Mouse (Mus musculus) leukemia stem cell, adult 10-12 weeks (primary cell): ENCODE results near the gene Anxa5. TPM values are rescaled to one million over a fixed set of nuclear protein-coding genes. Genes with fewer than 3 reads are reported as not detected.

ENCODE experiments used
- polyA plus RNA-seq: library from polyadenylated mRNA; stranded (reverse); fragments of >175 nt; gene quantifications from 2 replicates; pipeline ENCODE4 v1.2.3, GENCODE M21; 2012; ENCODE audit warnings: low replicate concordance

Anxa5 gene
- 16.9 and 31.8 TPM in 2 replicates for polyA plus RNA-seq

GRCm38 (mm10) chr3:36475532-36476087 lies at the start of gene Anxa5, which contains the start of gene 1810062G17Rik:
Anxa5 (minus strand) TSS chr3:36475894.
1810062G17Rik (plus strand) TSS chr3:36475937.

DNA sequence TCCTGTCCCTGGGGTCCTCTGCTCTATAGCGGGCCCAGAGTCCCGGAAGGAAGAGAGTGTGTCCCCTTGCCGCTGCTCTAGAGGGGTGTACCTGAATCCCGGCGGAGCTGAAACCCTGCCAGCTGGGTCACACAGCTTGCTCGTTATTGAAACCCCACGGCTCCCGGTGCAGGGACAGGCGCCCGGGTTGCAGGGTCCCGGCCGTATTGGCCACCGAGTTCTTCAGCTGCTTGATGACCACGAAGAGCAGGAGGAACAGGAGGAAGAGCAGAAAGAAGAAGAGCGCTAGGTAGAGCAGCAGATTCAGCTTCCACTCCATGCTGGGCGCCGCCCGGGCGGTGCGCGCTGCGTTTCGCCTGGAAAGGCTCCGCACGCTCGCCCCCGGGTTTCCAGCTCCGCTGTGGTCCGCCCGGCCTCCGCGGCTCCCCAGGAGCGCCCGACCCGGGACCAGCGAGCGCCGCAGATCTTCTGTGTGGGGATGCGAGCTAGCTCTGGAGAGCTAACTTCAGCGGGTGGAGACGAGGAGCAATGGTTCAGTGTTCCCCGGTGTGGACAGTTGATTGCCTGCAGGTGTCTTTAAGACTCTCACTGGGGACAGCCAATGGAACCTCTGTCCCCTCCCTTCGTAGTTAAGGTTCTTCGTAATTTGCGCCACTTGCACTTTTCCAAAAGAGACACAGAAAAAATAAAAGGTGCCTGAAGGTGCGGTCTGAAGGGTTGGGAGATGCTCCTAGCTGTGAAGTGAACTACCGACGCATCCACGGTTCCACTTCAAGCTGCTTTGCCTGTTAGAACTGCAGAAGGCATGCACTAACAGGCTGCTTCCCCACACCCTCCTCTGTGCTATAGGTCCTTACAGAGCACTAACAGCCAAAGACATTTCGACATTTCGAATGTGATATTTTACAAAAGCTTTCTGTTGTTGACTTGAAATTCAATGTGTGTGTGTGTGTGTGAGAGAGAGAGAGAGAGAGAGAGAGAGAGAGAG lies 45.7 kb upstream of the Anxa5 start, which contains the start of gene Gm11549:
Gene Gm11549, minus strand, starts transcription at position 741 of the 988 bp plus-strand sequence.

Other genes starting within 250 kb of the Anxa5 start
- 0.27 TPM in 1 of 2 replicates, not detected in the other for gene 1810062G17Rik, start within 50 bp of the Anxa5 start, polyA plus RNA-seq
- not detected in 2 replicates for gene Gm11549, start 45.9 kb upstream of the Anxa5 start, polyA plus RNA-seq
- gene Exosc9, start 76.7 kb upstream of the Anxa5 start, polyA plus RNA-seq, result 0.41 and 3.8 TPM in 2 replicates
- 270 and 326 TPM in 2 replicates for gene Ccna2, start 96.3 kb upstream of the Anxa5 start, polyA plus RNA-seq
- 1.1 and 1.3 TPM in 2 replicates for gene Bbs7, start 137.6 kb upstream of the Anxa5 start, polyA plus RNA-seq
- gene Trpc3, start 214.3 kb upstream of the Anxa5 start, polyA plus RNA-seq, result not detected in 2 replicates